Mouse (Mus musculus) left cerebral cortex, adult 18-20 months (tissue): ENCODE measurements around the gene Fbxl16. TPM values are rescaled to one million over a fixed set of nuclear protein-coding genes. Genes with fewer than 3 reads are reported as not detected.
"Not testable (repeated sequence)": the region's sequence is repeated elsewhere in the genome, so short reads cannot be mapped to it uniquely, and the experiment has no call there.

Experiments used
- DNase-seq, 2 experiments: peaks; one replicate each; pipeline ENCODE4 v3.0.0; 2021 to 2022; ENCODE audit warnings: low spot score in 2 of 2, mixed read lengths in 1 of 2
- total RNA-seq, 2 experiments: library from RNA; stranded (reverse); gene quantifications; 2 replicates each; pipeline ENCODE4 v1.2.3; 2021

Fbxl16 gene
- total RNA-seq, 2 experiments from 2014 or later, result 588 to 680 TPM

- no peak for DNase-seq
These were observed 14.7 kb upstream of the Fbxl16 start for GRCm38 (mm10) chr17:25794197-25794596.

GRCm38 (mm10) chr17:25794998-25795397 is 13.9 kb upstream of the Fbxl16 start:
- no peak for DNase-seq

- peak in 1 of 2 experiments; percentile 49 for DNase-seq
These were observed 13.2 kb upstream of the Fbxl16 start, which contains the start of gene AC134908.4 for GRCm38 (mm10) chr17:25795609-25796092. TSS of gene AC134908.4 (minus strand) at chr17:25795659.

- DNase-seq, result no peak
These were observed 12.6 kb upstream of the Fbxl16 start for GRCm38 (mm10) chr17:25796211-25796771.

- DNase-seq, result peak; percentile 69 to 75
These were observed 11.9 kb upstream of the Fbxl16 start, which contains the start of gene Metrn for GRCm38 (mm10) chr17:25796951-25797369. TSS of gene Metrn (minus strand) at chr17:25797136.

- DNase-seq, result peak; percentile 65 to 70
These were observed 7.9 kb upstream of the Fbxl16 start for GRCm38 (mm10) chr17:25801029-25801428.

GRCm38 (mm10) chr17:25802825-25803517 is 5.9 kb upstream of the Fbxl16 start:
- peak; percentile 73 to 83 for DNase-seq

GRCm38 (mm10) chr17:25806507-25806906 is 2.4 kb upstream of the Fbxl16 start:
- DNase-seq, result no peak

- not testable (repeated sequence) for DNase-seq
These were observed 1.4 kb upstream of the Fbxl16 start for GRCm38 (mm10) chr17:25807452-25807851.

GRCm38 (mm10) chr17:25808028-25808427 is 857 bp upstream of the Fbxl16 start:
- no peak for DNase-seq

- DNase-seq, result peak in 1 of 2 experiments; percentile 40
These were observed 888 bp downstream of the Fbxl16 start for GRCm38 (mm10) chr17:25809606-25810340.

GRCm38 (mm10) chr17:25810890-25811289 is 2.0 kb downstream of the Fbxl16 start:
- no peak for DNase-seq

GRCm38 (mm10) chr17:25813471-25813870 is 4.6 kb downstream of the Fbxl16 start:
- peak; percentile 87 to 93 for DNase-seq

- DNase-seq, result no peak
These were observed 8.8 kb downstream of the Fbxl16 start for GRCm38 (mm10) chr17:25817662-25818061.

- DNase-seq, result no peak
These were observed 10.2 kb downstream of the Fbxl16 start for GRCm38 (mm10) chr17:25818851-25819780.

GRCm38 (mm10) chr17:25823452-25823851 is 14.6 kb downstream of the Fbxl16 start, which contains the start of gene Wdr24:
TSS of gene Wdr24 (plus strand) at chr17:25823627.
- DNase-seq, result peak; percentile 71 to 80

GRCm38 (mm10) chr17:25824362-25825142 is 15.7 kb downstream of the Fbxl16 start:
- DNase-seq, result no peak

- DNase-seq, result no peak
These were observed 16.4 kb downstream of the Fbxl16 start for GRCm38 (mm10) chr17:25825311-25825710.

GRCm38 (mm10) chr17:25825984-25826570 is 17.2 kb downstream of the Fbxl16 start:
- DNase-seq, result no peak
